Mouse (Mus musculus): Measurements from ENCODE around the gene 0610037L13Rik. TPM values are rescaled to one million over a fixed set of nuclear protein-coding genes. Genes with fewer than 3 reads are reported as not detected.

Gene 0610037L13Rik
- polyA plus RNA-seq (2014; fragmentation: Illumina TruSeq; extraction: RNeasy Lipid Tissue Mini Kit (QIAGEN cat#74804); ENCODE audit: low read depth, low replicate concordance) = 18.7 TPM

DNA sequence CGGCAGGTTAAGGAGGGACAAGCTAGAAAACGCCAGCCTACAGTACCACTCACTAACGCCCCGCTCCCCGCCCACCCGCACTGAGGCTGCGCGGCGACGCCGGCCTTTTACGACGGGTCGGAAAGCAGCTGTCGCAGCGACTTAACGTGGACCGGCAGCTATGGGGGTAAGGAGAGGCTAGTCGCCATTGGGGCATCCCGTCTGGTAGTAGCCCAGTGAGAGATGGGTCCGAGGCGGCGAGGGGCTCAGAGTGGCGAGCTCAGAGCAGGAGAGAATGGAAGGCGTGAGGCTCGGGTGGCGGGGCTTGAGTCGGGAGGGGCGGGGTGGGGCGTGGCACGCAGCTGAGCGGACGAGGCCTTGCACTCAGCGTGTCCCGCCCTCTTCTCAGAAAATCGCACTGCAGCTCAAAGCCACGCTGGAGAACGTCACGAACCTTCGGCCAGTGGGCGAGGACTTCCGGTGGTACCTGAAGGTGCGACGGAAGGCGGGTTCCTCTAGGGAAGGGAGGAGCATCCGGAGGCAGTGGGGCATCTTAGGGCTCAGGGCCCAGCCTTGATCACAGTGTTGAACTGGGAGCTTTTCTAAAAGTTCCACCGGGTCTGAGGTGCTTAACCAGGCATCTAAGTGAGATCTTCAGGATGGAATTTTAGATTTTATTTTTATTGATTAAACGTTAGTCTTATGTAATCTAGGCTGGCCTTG is at the start of gene 0610037L13Rik:
Gene 0610037L13Rik (plus strand): TSS at position 83 of the 702 bp plus-strand sequence.

DNA sequence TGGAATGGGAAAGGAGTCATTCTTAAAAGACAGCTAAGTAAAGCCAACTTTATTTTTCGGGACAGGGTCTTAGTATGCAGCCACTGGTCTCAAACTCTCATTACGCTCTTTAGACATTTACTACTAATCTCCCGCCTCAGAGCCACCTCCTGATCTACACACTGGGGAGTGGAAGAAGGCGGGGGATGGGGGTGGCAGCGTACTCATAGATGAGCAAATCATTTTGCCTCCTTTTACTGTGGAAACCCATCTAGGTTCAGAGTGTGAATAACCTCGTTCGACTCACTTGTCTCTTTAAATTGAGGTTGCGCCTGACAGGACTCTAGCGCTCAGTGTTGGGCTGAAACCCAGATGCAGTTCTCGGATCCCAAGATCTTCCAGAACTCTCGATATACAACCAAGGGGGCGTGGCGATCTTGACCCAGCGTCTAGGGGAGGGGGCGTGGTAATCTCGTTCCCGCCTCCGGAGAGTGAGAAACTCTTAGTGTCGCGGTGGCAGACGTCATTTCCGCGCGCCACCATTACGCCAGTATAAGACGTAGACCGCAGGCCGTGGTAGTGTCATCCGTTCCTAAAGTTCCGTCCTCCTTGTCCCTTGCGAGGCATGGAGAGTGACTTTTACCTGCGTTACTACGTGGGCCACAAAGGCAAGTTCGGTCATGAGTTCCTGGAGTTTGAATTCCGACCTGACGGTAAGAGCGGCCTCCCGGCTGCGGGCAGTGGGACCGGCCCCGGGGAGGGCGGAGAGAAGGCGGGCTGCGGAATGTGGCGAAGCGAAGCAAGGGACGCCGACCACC is 10.2 kb upstream of the 0610037L13Rik start, which contains the start of gene Magoh:
Gene Magoh (plus strand): TSS at position 502 of the 797 bp plus-strand sequence.

DNA sequence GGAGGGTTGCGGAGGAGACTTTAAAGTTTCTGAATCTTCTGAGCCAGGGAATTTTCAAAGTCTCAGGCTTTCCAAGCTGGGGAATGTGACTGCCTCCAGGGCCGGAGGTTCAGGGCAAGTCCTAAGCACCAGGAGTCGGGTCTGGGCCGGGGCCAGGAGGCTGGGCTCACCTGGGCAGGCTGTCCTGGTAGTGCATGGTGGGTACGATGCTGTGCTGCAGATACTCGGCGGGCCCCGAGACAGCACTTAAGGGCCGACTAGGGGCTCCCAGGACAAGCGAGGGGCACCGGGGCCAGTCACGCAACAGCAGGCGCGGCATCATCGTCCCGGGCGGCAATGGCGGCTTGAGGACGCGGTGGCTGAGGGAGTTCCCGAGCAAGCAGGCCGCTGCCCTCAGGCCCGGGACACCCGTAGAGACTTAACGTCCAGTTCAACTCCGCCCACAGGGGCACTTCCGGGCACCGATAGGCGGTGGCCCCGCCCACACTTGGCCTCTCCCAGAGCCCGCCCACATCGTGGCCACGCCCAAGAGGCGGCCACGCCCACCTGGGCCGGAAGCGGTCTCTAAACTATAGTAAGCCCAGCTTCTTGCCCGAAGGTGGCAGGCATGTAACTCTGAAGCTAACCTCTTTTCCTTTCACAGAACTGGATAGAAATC is 33.7 kb downstream of the 0610037L13Rik start, which contains the start of gene Cpt2:
Gene Cpt2 (minus strand): TSS at position 466 of the 658 bp plus-strand sequence.

Other genes with a start within 250 kb of the 0610037L13Rik start
- gene Dmrtb1, start 205.6 kb upstream of the 0610037L13Rik start, polyA plus RNA-seq (2014; fragmentation: Illumina TruSeq; extraction: RNeasy Lipid Tissue Mini Kit (QIAGEN cat#74804); ENCODE audit: low read depth, low replicate concordance) = 335 TPM
- 33.8 TPM for gene Lrp8, start 87.6 kb upstream of the 0610037L13Rik start, polyA plus RNA-seq (2014; fragmentation: Illumina TruSeq; extraction: RNeasy Lipid Tissue Mini Kit (QIAGEN cat#74804); ENCODE audit: low read depth, low replicate concordance)
- gene Magoh, start 10.1 kb upstream of the 0610037L13Rik start, polyA plus RNA-seq (2014; fragmentation: Illumina TruSeq; extraction: RNeasy Lipid Tissue Mini Kit (QIAGEN cat#74804); ENCODE audit: low read depth, low replicate concordance) = 91.3 TPM
- 97.6 TPM for gene Cpt2, start 33.8 kb downstream of the 0610037L13Rik start, polyA plus RNA-seq (2014; fragmentation: Illumina TruSeq; extraction: RNeasy Lipid Tissue Mini Kit (QIAGEN cat#74804); ENCODE audit: low read depth, low replicate concordance)
- gene Slc1a7, start 78.5 kb downstream of the 0610037L13Rik start, polyA plus RNA-seq (2014; fragmentation: Illumina TruSeq; extraction: RNeasy Lipid Tissue Mini Kit (QIAGEN cat#74804); ENCODE audit: low read depth, low replicate concordance) = 0.42 TPM
- 0.11 TPM for gene Podn, start 206.6 kb downstream of the 0610037L13Rik start, polyA plus RNA-seq (2014; fragmentation: Illumina TruSeq; extraction: RNeasy Lipid Tissue Mini Kit (QIAGEN cat#74804); ENCODE audit: low read depth, low replicate concordance)

Measured in testis, adult 10 weeks (tissue).